Mouse (Mus musculus): ENCODE results near the gene Gm10959.

Gm10959 gene

GRCm38 (mm10) chr3:122895189-122895731 is 23.9 kb downstream of the Gm10959 start:
- in situ Hi-C loops (cut with MboI, MseI): no loop called here

DNA sequence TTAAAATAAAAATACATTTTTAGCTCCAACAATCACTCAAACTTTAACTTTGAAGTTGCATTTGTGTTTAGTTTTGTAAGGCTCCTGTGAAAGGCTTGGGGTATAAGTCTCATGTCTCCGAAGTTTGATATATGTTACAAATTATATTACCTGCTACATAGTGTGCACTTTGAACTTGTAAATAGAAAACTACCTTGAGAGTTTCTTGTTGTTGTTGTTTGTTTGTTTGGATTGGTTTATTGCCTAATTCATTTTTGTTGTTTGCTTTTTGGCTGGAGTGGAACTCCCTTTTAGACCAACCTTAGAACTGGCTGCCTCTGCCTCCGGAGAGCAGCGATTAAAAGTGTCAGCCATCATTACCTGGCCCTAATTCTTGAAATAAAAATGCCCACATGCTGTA is 24.4 kb downstream of the Gm10959 start, which contains the start of gene Fabp2:
Gene Fabp2 (plus strand): TSS at position 301 of the 400 bp plus-strand sequence.
- in situ Hi-C loops (cut with MboI, MseI): no loop called here

DNA sequence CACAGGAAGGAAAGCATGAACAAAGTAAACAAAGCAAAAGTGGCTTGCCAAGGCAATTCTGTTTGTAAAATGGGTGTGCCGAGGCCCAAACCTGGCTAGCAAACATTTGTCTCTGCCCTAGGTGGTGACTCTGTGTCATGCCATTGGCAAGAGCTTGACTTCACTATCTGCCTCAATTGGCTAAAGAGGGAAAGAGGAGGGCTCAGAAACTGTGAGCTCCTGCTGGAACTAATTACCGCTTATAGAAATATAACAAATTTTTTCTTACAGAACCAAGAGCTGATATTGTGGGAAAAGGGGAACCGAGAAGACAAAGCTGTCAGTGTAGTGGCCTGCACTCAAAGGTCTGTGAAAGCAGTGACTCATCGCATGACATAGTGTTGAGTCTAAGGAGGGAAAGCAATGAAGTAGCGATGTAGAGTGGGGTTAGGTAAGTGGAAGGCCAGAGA is 30.8 kb downstream of the Gm10959 start:
- in situ Hi-C loops (cut with MboI, MseI): no loop called here

GRCm38 (mm10) chr3:122887505-122888301 is 31.5 kb downstream of the Gm10959 start:
- in situ Hi-C loops (cut with MboI, MseI): no loop called here

DNA sequence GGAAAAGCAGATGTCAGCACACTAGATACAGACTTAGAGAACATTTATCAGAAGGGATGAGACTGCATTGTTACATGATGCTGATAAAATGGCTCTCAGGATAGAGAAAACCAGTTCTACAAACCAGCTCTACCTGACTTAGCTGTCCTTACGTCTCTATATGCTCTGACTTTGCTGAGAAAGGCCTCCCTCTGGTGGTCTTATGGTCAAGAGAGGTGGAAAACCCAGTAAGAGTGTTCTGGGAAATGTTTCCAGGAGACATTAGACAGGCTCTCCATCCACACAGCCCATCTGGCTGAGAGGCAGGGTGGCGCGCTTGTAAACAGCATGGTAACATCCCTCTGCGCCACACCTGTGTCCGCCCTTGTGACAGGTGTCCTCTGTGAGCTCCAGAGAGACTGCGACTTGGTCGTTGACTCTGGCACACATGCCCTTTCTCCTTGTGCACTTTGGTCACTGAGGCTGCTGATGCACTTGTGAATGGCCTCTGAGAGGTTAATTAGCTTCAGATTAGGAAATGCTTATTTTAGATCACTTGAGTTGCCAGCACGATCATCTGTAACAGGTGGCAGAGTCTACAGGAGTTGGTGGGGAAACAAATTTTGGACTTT is 40.4 kb downstream of the Gm10959 start:
- in situ Hi-C loops (cut with MboI, MseI): no loop called here

GRCm38 (mm10) chr3:122877543-122877942 is 41.6 kb downstream of the Gm10959 start:
- in situ Hi-C loops (cut with MboI, MseI): no loop called here

GRCm38 (mm10) chr3:122876870-122877269 is 42.3 kb downstream of the Gm10959 start:
- in situ Hi-C loops (cut with MboI, MseI): no loop called here

DNA sequence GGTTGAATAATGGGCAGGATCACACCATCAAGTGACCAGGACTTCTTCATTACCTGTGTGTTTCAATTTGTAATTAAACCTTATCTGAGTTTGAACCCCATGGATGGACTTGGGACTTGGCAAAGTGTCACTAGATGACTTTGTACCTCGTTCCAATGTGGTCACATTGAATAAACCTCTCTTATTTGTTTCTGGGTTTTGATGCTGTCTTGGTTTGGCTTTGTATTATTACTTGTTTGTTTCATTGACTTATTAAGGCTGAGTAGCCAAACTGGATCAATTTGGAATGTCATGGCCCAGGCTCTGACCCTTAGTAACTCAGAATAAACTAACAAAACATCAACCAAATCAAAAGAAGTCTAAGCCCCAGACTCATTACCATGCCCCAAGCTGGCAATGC is 47.6 kb downstream of the Gm10959 start:
- in situ Hi-C loops (cut with MboI, MseI): no loop called here

DNA sequence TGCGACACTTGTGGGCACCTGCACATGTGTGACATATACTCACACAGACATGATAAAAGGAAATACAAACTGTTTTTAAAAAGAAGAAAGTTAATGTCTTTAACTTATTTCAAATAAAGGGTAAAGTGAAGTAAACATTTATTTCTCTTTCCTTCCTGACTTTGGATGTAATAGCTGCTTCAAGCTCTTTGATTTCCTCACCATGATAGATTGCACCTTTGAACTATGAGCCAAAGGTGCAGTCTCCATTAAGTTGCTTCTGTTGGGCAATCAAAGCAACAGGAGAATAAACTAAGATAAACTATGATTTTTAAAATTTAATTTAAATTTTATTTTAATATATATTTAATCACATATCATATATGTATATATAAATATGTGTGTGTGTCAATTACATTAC is 50.9 kb downstream of the Gm10959 start:
- in situ Hi-C loops (cut with MboI, MseI): no loop called here

GRCm38 (mm10) chr3:122865092-122865491 is 54.1 kb downstream of the Gm10959 start:
- in situ Hi-C loops (cut with MboI, MseI): no loop called here
